Mouse (Mus musculus) left cerebral cortex, postnatal 25 days (tissue): ENCODE measurements around the gene Slc1a3. TPM values are rescaled to one million over a fixed set of nuclear protein-coding genes. Genes with fewer than 3 reads are reported as not detected.

Source experiments
- DNase-seq, 2 experiments: peaks; one replicate each; pipeline ENCODE4 v3.0.0; 2022; ENCODE audit warnings: low spot score in 2 of 2, mixed read lengths in 1 of 2
- intact Hi-C: fragments of 180-260 bp; cut with DNase I; formaldehyde crosslinking; loops from one replicate; pipeline ENCODE4 v1.15.1; 2025
- total RNA-seq, 2 experiments: library from RNA; stranded (reverse); gene quantifications; 2 replicates each; pipeline ENCODE4 v1.2.3; 2021

Slc1a3 gene
- total RNA-seq, 2 experiments from 2014 or later: 333 to 334 TPM

- DNase-seq: no peak
- intact Hi-C loops: loop anchor here (5.0 kb wide), 1 partner anchor 174 kb away; no protein-coding TSS in a partner anchor
Observed at GRCm38 (mm10) chr15:8628150-8628549, 82.4 kb downstream of the Slc1a3 start.

- intact Hi-C loops: loop anchor here (5.0 kb wide), 1 partner anchor 175 kb away; no protein-coding TSS in a partner anchor
- peak; percentile 72 to 74 for DNase-seq
Observed at GRCm38 (mm10) chr15:8627097-8627537, 83.4 kb downstream of the Slc1a3 start.

GRCm38 (mm10) chr15:8625370-8625769 lies 85.2 kb downstream of the Slc1a3 start:
- peak; percentile 35 to 48 for DNase-seq
- intact Hi-C loops: loop anchor here (5.0 kb wide), 1 partner anchor 177 kb away; no protein-coding TSS in a partner anchor

GRCm38 (mm10) chr15:8623879-8624278 lies 86.7 kb downstream of the Slc1a3 start:
- DNase-seq: no peak
- intact Hi-C loops: no loop called here

- intact Hi-C loops: no loop called here
Observed at GRCm38 (mm10) chr15:8619479-8620026, 91.0 kb downstream of the Slc1a3 start.

GRCm38 (mm10) chr15:8616290-8616689 lies 94.3 kb downstream of the Slc1a3 start:
- intact Hi-C loops: no loop called here
- DNase-seq: no peak

More at GRCm38 (mm10) chr15:8619479-8620026, 91.0 kb downstream of the Slc1a3 start:
- DNase-seq: no peak

- no peak for DNase-seq
- intact Hi-C loops: no loop called here
Observed at GRCm38 (mm10) chr15:8615511-8616224, 94.9 kb downstream of the Slc1a3 start.

- intact Hi-C loops: no loop called here
- no peak for DNase-seq
Observed at GRCm38 (mm10) chr15:8614701-8615100, 95.9 kb downstream of the Slc1a3 start.

- no peak for DNase-seq
- intact Hi-C loops: no loop called here
Observed at GRCm38 (mm10) chr15:8605538-8606188, 104.9 kb downstream of the Slc1a3 start.

- DNase-seq: no peak
- intact Hi-C loops: no loop called here
Observed at GRCm38 (mm10) chr15:8602362-8602761, 108.2 kb downstream of the Slc1a3 start.

- DNase-seq: no peak
- intact Hi-C loops: no loop called here
Observed at GRCm38 (mm10) chr15:8601312-8602146, 109.0 kb downstream of the Slc1a3 start.

GRCm38 (mm10) chr15:8596375-8596900 lies 114.1 kb downstream of the Slc1a3 start:
- no peak for DNase-seq
- intact Hi-C loops: no loop called here

- intact Hi-C loops: no loop called here
- peak in 1 of 2 experiments; percentile 71 for DNase-seq
Observed at GRCm38 (mm10) chr15:8595226-8595625, 115.3 kb downstream of the Slc1a3 start.

GRCm38 (mm10) chr15:8589503-8590116 lies 121.0 kb downstream of the Slc1a3 start:
- DNase-seq: peak; percentile 77
- intact Hi-C loops: loop anchor here (5.0 kb wide), 2 partner anchors 142 to 207 kb away; no protein-coding TSS in a partner anchor

GRCm38 (mm10) chr15:8588065-8588464 lies 122.5 kb downstream of the Slc1a3 start:
- DNase-seq: no peak
- intact Hi-C loops: loop anchor here (5.0 kb wide), 1 partner anchor 206 kb away; no protein-coding TSS in a partner anchor

- DNase-seq: no peak
- intact Hi-C loops: loop anchor here (5.0 kb wide), 1 partner anchor 205 kb away; no protein-coding TSS in a partner anchor
Observed at GRCm38 (mm10) chr15:8586822-8587281, 123.7 kb downstream of the Slc1a3 start.
